Mouse (Mus musculus) hindbrain, embryonic 12.5 days (tissue): ENCODE measurements around the gene Obsl1. TPM values are rescaled to one million over a fixed set of nuclear protein-coding genes. Genes with fewer than 3 reads are reported as not detected.

Experiments
- ATAC-seq: fragments of 200-750 bp; cut with Nextera tagmentation; 2 replicates; pipeline ENCODE4 v1.8.0; 2017; ENCODE audit warnings: moderate TSS enrichment; ENCODE audit not compliant: low FRiP score
- H3K27ac ChIP-seq: fragments of 300-500 bp; sonication (generic); 2 replicates; pipeline ENCODE4 v1.5.1; 2016; ENCODE audit warnings: mild to moderate bottlenecking
- H3K27me3 ChIP-seq: fragments of 300-500 bp; sonication (generic); 2 replicates; pipeline ENCODE4 v1.6.1; 2016; ENCODE audit warnings: mild to moderate bottlenecking
- H3K36me3 ChIP-seq: fragments of 300-500 bp; sonication (generic); 2 replicates; pipeline ENCODE4 v1.6.1; 2016; ENCODE audit warnings: mild to moderate bottlenecking
- H3K4me1 ChIP-seq: fragments of 300-500 bp; sonication (generic); 2 replicates; pipeline ENCODE4 v1.6.1; 2016
- H3K4me2 ChIP-seq: fragments of 300-500 bp; sonication (generic); replicated peaks from 2 replicates; pipeline ENCODE4 v1.6.1; 2016; ENCODE audit warnings: mild to moderate bottlenecking
- H3K4me3 ChIP-seq: fragments of 300-500 bp; sonication (generic); 2 replicates; pipeline ENCODE4 v1.5.1; 2016; ENCODE audit warnings: mild to moderate bottlenecking
- H3K9ac ChIP-seq: fragments of 300-500 bp; sonication (generic); 2 replicates; pipeline ENCODE4 v1.6.1; 2016; ENCODE audit warnings: mild to moderate bottlenecking, moderate library complexity
- H3K9me3 ChIP-seq: fragments of 300-500 bp; sonication (generic); replicated peaks from 2 replicates; pipeline ENCODE4 v1.6.1; 2016; ENCODE audit warnings: mild to moderate bottlenecking
- WGBS: fragments of 180-500 bp; shearing (Covaris S2); methylation state at CpG from one replicate; pipeline ENCODE4 v1.1.7; 2016; 5-methylcytosine and 5-hydroxymethylcytosine counted together
- polyA plus RNA-seq: library from polyadenylated mRNA; unstranded; fragments of >200 nt; fragmentation: Nextera tagmentation; extraction: Ambion mirVana; gene quantifications from 2 replicates; pipeline ENCODE4 v1.2.1, GENCODE M21; 2016

Obsl1 gene
- polyA plus RNA-seq, 1 experiment from 2014 or later = 63.4 TPM

DNA sequence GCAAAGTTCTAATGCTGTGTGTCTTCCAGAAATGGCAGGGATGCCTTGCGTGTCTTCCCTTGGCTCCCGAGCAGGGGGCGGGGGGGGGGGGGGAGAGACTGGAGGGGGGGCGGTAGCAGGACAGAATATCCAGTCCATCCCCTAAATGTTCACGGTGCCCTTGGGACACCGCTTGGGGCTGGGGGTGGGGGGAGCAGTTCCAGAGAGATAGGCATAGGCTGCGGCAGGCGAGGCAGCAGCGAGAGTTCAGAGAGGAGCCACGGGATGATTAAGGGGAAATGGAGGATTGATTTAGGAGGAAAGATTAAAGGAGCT, 48.6 kb downstream of the Obsl1 start:
- no peaks in the 10 kb centered on the region for H3K9me3 ChIP-seq
- peaks cover 53% of the 10 kb centered on the region for H3K27me3 ChIP-seq
- H3K4me3 ChIP-seq = no peak overlapping the region
- peaks cover 65% of the 10 kb centered on the region for H3K4me1 ChIP-seq
- peak overlapping the region; percentile 58 for H3K4me2 ChIP-seq
- no peaks in the 10 kb centered on the region for H3K36me3 ChIP-seq
- peak overlapping the region; percentile 74 for H3K27ac ChIP-seq
- 2% methylated on average over 6 of the region's 10 CpGs for WGBS
- peak overlapping the region; percentile 35; the same call in 1 of the 2 replicates for H3K9ac ChIP-seq
- ATAC-seq = 0 out of 2 replicates have a peak, but pooled peaks have one; percentile 7

DNA sequence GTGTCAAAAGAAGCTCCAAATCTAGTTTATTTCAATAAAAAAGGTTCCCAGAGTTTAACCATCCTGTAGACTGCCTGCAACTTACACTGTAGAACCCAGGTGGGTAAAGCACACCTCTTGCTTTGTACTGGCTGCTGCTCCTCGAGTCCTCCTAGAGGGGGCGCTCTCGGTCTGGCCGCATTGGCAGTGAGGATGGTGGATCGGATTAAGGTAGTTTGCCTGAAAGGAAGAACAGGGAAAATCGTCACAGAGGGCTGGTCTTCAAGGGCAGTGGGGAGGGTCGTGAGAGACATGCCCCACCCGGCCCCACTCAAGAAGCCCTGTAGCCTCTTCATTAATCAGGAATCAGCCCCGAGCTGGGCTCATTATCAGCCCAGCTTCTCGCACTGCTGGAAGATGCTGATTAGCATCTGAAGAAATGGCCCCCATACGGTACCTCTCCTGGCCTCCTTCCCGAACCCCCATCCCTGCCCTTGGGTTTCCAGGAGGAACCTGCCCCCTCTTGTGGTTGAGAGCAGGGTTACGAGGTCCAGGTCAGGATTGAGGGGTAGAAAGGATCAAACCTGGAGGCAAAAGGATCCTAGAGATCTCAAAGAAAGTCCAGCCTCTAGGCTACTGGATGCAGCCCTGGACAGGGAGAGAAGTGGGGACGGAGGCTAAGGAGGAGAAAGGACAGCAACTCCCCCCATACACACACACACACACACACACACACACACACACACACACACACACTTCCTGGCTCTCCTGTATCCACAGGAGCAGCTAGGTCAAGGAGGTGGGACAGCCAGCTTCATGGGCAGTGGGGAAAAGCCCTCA, 49.3 kb downstream of the Obsl1 start:
- 6% methylated on average over 14 of the region's 14 CpGs for WGBS
- H3K9me3 ChIP-seq = no peaks in the 10 kb centered on the region
- H3K36me3 ChIP-seq = no peaks in the 10 kb centered on the region
- peak overlapping the region; percentile 58; the same call in 1 of the 2 replicates for H3K4me2 ChIP-seq
- ATAC-seq = peak; percentile 21; the same call in 1 of the 2 replicates
- peak overlapping the region; percentile 74 for H3K27ac ChIP-seq
- peaks cover 60% of the 10 kb centered on the region for H3K27me3 ChIP-seq
- peaks cover 72% of the 10 kb centered on the region for H3K4me1 ChIP-seq
- no peak overlapping the region for H3K9ac ChIP-seq
- no peak overlapping the region for H3K4me3 ChIP-seq

DNA sequence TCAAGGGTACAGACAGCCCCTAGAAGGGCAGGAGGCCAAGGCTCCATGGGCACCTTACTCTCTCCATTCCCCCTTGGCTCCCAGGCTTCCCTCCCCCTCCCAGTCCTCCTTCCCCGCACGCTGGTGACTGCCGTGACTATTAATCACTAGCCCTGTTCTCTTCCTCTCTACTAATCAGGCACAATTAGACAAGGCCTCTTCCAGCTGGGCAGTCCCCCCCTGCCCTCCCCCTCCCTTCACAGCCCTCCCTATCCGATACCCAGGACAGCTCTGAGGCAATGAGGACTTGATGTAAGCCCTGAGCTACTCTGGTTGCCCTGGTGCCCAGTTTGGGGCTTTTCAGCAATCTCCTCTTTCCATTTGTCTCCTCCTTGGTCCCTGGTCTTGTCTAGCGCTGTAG, 50.3 kb downstream of the Obsl1 start:
- Histone ChIP-seq H3K4me1 (peaks cover 83% of the 10 kb centered on the region), H3K36me3 (no peaks in the 10 kb centered on the region), H3K27ac (peak overlapping the region; percentile 75), H3K9ac (no peak overlapping the region; the same call in 1 of the 2 replicates), H3K4me3 (no peak overlapping the region), H3K9me3 (no peaks in the 10 kb centered on the region), H3K4me2 (peak overlapping the region; percentile 6; the same call in 1 of the 2 replicates), H3K27me3 (peaks cover 66% of the 10 kb centered on the region)
- ATAC-seq = peak; percentile 72
- WGBS = 9% methylated on average over 5 of the region's 5 CpGs

DNA sequence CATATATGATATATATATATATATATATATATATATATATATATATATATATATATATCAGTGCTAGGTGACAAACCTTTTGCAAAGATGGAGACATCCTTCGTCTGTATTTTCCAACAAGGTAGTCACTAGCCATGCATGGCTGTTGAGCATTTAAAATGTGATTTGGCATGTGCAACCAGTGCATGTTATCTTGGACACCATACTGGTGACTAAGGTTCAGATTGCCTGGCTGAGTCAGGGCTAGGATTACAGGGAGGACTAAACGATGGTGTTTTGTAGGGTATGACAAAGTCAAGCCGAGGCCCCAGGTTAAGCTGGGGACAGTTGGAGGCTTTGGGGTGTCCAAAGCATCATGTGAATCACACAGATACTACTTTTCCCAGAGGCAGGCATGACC, 50.8 kb downstream of the Obsl1 start:
- no peaks in the 10 kb centered on the region for H3K36me3 ChIP-seq
- peak overlapping the region; percentile 75; the same call in 1 of the 2 replicates for H3K27ac ChIP-seq
- WGBS = 76% methylated on average over 3 of the region's 3 CpGs
- peaks cover 88% of the 10 kb centered on the region for H3K4me1 ChIP-seq
- no peak overlapping the region; the same call in 1 of the 2 replicates for H3K9ac ChIP-seq
- ATAC-seq = no peak
- H3K4me3 ChIP-seq = no peak overlapping the region
- peak overlapping the region; percentile 6; the same call in 1 of the 2 replicates for H3K4me2 ChIP-seq
- H3K9me3 ChIP-seq = no peaks in the 10 kb centered on the region
- H3K27me3 ChIP-seq = peaks cover 71% of the 10 kb centered on the region

DNA sequence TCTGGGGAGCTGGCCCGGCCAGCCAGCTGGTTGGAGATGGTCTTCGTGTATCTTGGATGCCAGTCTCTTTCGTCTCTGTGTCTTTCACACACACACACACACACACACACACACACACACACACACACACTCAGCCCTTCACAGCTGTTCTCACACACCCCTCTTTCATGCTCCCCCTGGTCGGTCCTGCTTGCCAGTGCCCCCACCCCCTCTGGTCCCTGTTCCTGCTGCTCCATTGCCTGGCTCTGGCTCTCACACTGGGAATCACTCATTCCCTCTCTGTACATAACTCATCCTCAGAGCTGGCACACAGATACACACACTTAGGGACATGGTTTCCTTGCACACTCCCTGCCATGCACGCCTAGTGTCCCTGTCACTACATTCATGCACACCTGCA, 54.4 kb downstream of the Obsl1 start:
- Histone ChIP-seq H3K4me3 (peak overlapping the region; percentile 26), H3K9me3 (no peaks in the 10 kb centered on the region), H3K27ac (no peak overlapping the region), H3K9ac (peak overlapping the region; percentile 60), H3K4me2 (peak overlapping the region; percentile 58), H3K27me3 (peaks cover 76% of the 10 kb centered on the region), H3K36me3 (no peaks in the 10 kb centered on the region), H3K4me1 (peaks cover 96% of the 10 kb centered on the region)
- 52% methylated on average over 5 of the region's 5 CpGs for WGBS
- ATAC-seq = no peak

DNA sequence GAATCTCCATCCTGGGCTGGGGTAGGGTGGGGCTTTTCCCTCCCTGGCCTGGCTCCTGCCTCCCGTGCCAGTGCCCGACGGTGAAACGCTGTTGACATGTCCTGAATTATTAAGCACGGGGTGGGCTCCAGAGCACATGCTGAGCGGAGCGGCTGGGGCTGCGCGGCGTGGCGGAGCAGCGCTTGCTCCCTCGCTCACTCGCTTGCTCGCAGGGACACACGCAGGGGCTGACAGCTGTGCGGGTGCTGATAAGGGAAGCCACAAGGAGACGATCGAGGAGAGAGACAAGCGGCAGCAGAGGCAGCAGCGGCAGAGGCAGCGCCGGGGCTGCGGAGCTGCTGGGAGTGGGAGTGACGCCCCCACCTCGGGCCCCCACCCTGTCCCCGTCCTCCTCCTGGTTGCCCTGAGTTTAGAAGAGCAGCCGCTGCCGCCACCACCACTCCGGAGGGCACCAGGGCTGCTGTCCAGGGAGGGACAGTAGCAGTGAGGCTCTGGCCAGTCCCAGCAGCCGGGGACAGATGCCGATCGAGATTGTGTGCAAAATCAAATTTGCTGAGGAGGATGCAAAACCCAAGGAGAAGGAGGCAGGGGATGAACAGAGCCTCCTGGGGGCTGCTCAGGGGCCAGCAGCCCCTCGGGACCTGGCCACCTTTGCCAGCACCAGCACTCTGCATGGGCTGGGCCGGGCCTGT, 55.8 kb downstream of the Obsl1 start, which contains the start of gene Asic4:
Gene Asic4, plus strand, starts transcription at position 123 of the 692 bp plus-strand sequence.
- ATAC-seq = no peak
- peaks cover 75% of the 10 kb centered on the region for H3K27me3 ChIP-seq
- peaks cover 96% of the 10 kb centered on the region for H3K4me1 ChIP-seq

DNA sequence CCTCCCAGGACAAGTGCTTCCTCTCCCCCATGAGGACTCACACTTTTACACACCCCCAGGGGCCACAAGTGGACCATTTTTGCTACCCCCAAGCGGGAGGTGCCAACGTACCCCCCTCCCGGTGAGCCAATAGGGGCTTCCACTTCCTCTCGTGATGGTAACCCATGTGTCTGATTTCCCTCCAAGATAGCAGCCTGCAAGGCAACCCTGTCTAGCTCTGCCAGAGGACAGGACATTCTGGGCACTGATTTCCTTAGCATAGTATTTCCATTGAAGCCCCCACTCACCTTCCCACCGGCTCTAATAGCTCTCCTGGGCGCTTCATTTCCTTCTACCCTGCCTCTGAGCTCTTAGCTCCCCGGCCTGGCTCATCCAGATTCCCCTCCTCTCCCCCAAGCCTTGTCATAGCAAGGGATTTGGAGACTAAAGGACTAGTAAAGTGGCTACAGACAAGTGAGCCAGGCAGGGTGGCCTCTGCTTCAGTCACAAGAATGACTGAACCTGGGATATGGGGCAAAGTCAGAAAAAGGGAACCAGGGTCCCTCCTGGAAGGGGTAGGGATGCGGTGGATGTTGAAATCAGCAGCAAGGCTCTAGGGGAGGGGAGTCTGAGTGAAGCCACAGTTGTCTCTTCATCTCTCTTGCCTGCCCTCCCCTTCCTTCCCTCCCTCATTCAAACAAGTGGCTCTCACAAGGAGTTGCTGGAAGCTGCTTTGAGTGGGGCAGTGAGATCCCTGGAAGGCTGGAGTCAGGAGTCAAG, 56.7 kb downstream of the Obsl1 start:
- Histone ChIP-seq H3K4me1 (peaks cover 99% of the 10 kb centered on the region), H3K4me2 (peak overlapping the region; percentile 58), H3K27ac (peak overlapping the region; percentile 65), H3K9ac (peak overlapping the region; percentile 60; the same call in 1 of the 2 replicates), H3K4me3 (peak overlapping the region; percentile 26), H3K9me3 (no peaks in the 10 kb centered on the region), H3K36me3 (no peaks in the 10 kb centered on the region), H3K27me3 (peaks cover 79% of the 10 kb centered on the region)
- no peak for ATAC-seq
- WGBS = 4% methylated on average over 8 of the region's 8 CpGs

More for the DNA sequence above, 55.8 kb downstream of the Obsl1 start, which contains the start of gene Asic4:
- peak within 1 kb of the TSS; percentile 60 for H3K9ac ChIP-seq
- WGBS = 1% methylated on average over 35 of the region's 35 CpGs
- no peaks in the 10 kb centered on the region for H3K9me3 ChIP-seq
- peak within 1 kb of the TSS; percentile 26 for H3K4me3 ChIP-seq
- H3K36me3 ChIP-seq = no peaks in the 10 kb centered on the region
- peak within 1 kb of the TSS; percentile 65 for H3K27ac ChIP-seq
- H3K4me2 ChIP-seq = peak within 1 kb of the TSS; percentile 58

DNA sequence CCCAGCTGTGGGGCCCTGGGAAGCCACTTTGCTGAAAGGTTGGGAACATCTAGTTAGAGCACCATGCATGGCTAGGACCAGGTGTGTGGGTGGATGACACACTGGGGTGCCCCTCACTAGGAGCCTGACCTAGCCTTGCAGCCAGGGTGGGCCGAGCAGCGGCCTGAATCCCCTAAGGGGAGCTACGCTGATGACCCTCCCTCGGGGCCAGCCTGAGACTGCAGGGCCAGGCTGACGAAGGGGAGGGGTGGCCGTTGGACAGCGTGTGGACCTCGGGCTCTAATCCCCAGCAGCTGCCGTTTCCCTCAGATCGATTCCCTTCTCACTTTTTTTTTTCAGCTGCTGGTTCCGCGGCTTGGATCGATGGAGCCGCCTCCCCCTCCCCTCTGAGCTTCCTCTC, 57.3 kb downstream of the Obsl1 start:
- H3K27me3 ChIP-seq = peaks cover 72% of the 10 kb centered on the region
- H3K4me1 ChIP-seq = peaks cover 99% of the 10 kb centered on the region
- WGBS = 0% methylated on average over 14 of the region's 14 CpGs
- no peak overlapping the region for H3K4me3 ChIP-seq
- H3K27ac ChIP-seq = peak overlapping the region; percentile 65
- H3K9ac ChIP-seq = peak overlapping the region; percentile 2; the same call in 1 of the 2 replicates
- H3K4me2 ChIP-seq = peak overlapping the region; percentile 58
- no peaks in the 10 kb centered on the region for H3K9me3 ChIP-seq
- no peaks in the 10 kb centered on the region for H3K36me3 ChIP-seq
- no peak for ATAC-seq

DNA sequence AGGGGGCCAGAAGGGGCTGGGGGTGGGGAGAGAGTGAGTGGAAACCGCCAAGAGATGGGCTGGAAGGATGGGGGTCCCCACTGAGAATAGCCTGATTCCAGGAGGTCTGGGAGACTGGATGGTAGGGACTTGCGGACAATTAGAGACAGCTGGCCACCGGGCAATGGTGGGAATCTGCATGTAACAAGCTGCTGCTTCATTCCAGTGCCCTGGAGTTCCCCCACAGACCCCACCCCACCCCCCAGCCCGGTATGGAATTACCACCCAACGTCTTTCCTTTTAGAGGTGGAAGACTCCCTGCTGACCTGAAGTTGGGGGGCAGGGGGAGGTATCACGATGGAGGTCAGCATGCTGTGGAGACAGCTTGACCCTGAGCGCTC, 58.2 kb downstream of the Obsl1 start:
- Histone ChIP-seq H3K9me3 (no peaks in the 10 kb centered on the region), H3K36me3 (no peaks in the 10 kb centered on the region), H3K27me3 (peaks cover 65% of the 10 kb centered on the region), H3K4me2 (peak overlapping the region; percentile 58), H3K4me1 (peaks cover 100% of the 10 kb centered on the region), H3K27ac (peak overlapping the region; percentile 92), H3K4me3 (no peak overlapping the region), H3K9ac (no peak overlapping the region)
- ATAC-seq = no peak
- 3% methylated on average over 7 of the region's 7 CpGs for WGBS

DNA sequence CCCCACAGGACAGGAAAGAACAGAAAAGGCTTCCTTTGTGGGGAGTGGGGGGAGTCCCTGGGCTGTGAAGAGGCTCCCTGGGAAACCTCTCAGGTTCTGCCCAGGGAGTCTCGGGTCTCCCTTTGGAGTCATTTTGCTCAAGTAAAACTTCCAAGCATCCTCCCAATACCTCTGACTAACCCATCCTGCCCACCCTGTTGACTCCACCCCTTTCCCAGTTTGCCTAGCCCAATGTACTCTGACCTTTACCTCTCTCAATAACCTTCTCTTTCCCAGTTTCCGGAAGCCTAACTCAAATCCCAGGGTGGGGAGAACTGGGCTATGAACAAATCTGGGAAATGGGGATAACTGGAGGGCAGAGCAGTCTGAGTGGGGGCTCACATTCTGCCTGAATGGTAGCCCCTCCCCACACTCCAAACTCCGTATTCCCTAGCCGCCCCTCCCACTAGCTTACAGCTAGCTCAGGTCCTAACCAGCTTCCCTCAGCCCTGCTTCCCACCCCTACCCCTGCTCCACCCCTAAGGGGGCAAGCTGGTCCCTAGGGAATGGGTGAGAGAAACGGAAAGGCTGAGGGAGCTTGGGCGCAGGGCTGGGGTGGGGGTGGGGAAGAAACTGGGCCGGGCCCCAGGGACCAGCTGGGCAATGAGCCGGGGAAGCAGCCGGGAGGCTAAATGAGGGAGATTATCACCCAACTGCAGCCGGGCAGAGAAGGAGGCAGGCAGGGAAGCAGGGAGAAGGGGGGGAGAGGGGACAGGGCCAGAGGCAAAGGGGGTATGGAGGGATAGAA, 58.8 kb downstream of the Obsl1 start:
- WGBS = 4% methylated on average over 10 of the region's 10 CpGs
- H3K9ac ChIP-seq = peak overlapping the region; percentile 42; the same call in 1 of the 2 replicates
- H3K27me3 ChIP-seq = peaks cover 60% of the 10 kb centered on the region
- ATAC-seq = peak; percentile 14; the same call in 1 of the 2 replicates
- H3K4me1 ChIP-seq = peaks cover 100% of the 10 kb centered on the region
- H3K9me3 ChIP-seq = no peaks in the 10 kb centered on the region
- H3K4me2 ChIP-seq = peak overlapping the region; percentile 58
- peak overlapping the region; percentile 92 for H3K27ac ChIP-seq
- H3K4me3 ChIP-seq = no peak overlapping the region
- no peaks in the 10 kb centered on the region for H3K36me3 ChIP-seq

DNA sequence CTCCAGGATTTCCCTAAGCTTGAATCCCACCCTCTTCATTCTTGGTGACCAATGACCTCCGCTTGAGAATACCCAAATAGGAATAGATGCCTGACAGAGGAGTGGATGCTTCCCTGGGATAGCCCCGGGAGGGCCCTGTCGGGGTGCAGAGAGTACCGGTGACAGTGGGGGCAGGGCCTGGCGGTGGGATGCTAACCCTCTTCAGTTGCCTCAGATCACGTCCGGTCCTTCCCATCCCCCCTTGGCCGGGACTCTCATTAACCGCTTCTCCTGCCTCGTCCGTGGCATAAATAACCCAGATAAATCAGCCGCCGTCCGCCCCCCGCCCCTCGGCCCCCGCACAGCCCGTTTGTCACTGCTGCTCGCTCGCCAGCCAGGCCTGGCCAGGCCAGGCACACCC, 59.6 kb downstream of the Obsl1 start:
- H3K4me3 ChIP-seq = no peak overlapping the region
- peak overlapping the region; percentile 39 for H3K4me2 ChIP-seq
- peak overlapping the region; percentile 92 for H3K27ac ChIP-seq
- no peaks in the 10 kb centered on the region for H3K36me3 ChIP-seq
- no peak overlapping the region; the same call in 1 of the 2 replicates for H3K9ac ChIP-seq
- 3% methylated on average over 20 of the region's 20 CpGs for WGBS
- peaks cover 100% of the 10 kb centered on the region for H3K4me1 ChIP-seq
- H3K27me3 ChIP-seq = peaks cover 55% of the 10 kb centered on the region
- no peak for ATAC-seq
- no peaks in the 10 kb centered on the region for H3K9me3 ChIP-seq
